Mouse (Mus musculus) monocyte, adult 2 months (primary cell): ENCODE measurements at regions not wholly inside any gene's neighbourhood (a gene's known extent, or its start where the extent isn't known, plus 50 kb on each side); places are given as distances from the start of the nearest gene placed in this dataset.
A peak's percentile ranks its signal among the peaks of the same experiment; 100 is the strongest.

ENCODE experiments used
- DNase-seq, 2 experiments: peaks; one replicate each; pipeline ENCODE4 v3.0.0; 2022; ENCODE audit warnings: low spot score in 2 of 2, low read depth in 1 of 2

- DNase-seq: no peak
These were observed 148.9 kb downstream of the Bcl11a start for GRCm38 (mm10) chr11:24226755-24227154.

- no peak for DNase-seq
These were observed 155.5 kb downstream of the Bcl11a start for GRCm38 (mm10) chr11:24233376-24233775.

DNA sequence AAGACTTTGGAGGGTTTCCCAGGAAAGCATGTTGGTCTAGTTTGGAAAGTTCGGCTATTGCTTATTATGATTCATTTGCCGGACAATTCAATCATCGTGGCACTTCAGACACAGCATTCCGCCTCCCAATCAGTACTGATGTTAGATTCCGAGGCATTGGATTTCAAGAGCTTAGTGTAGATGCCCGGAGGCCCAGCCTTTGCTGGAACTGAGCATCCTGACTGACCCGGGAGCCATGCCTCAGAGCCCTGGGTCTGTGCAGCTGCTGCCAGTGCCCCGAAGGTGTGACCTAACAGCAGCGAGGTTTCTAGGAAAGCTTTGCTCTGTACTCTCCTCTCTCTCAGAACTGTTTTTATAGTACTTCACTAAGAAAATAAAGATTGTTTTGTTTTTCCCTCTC, 156.0 kb downstream of the Bcl11a start:
- DNase-seq: no peak

DNA sequence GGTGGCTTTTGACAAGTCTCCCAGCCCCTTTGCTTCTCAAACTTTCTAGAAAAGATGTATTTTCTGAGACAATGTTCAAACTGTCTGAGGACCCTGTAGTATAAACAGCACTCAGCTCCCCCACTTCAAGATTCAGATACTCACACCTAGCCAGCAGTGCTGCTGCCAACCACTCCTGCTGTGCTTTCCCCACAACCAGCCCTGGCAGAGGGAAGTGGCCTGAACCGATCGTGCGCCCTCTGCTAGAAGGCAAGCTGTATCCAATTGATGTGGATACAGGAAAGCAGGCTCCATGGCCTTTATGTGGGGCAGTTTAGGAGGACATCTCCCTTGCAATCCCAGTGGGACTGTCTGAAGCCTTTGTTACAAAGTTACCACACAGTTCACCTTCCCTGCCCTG, 156.6 kb downstream of the Bcl11a start:
- no peak for DNase-seq

- no peak for DNase-seq
These were observed 157.5 kb downstream of the Bcl11a start for GRCm38 (mm10) chr11:24235326-24235725.

DNA sequence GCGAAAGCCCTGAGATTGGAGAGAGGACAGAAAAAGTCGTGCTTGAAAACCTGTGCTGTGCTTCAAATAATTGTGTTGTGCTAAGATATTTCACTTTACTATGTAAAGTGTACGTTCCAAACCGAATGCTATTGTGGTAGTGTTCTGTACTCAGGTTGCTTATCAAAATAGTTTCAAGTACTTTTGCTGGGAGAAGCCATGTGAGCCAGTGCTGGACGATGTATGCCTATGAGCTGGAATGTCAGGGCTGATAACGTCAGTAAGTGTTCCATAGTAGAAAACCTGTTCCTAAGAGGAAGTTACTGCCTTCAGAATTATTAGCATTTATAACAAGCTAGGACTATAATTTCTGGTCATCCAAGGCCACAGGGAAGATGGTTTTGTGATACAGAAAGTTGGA, 161.8 kb downstream of the Bcl11a start:
- DNase-seq: no peak

- DNase-seq: no peak
These were observed 164.2 kb downstream of the Bcl11a start for GRCm38 (mm10) chr11:24242096-24242495.

- peak in 1 of 2 experiments; percentile 6 for DNase-seq
These were observed 165.0 kb downstream of the Bcl11a start for GRCm38 (mm10) chr11:24242888-24243287.

DNA sequence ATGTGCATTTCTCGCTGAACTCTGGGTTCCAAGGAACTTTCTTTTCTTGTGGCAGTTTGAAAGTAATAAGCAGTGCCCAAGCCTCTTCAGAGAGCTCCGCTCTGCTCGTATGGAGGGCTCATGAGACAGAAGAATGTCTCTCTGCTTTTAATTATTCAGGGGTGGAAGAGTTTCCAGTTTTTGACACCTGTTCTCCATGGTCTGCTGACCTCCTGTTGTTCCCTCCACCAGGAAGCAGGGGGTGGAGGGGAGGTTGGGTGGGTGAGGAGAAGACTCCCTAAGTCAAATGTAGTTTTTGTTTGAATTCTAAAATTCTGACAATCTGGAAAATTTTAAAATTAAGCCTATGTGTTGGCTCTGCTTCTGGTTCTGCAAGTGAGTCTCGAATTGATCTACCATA, 167.5 kb downstream of the Bcl11a start:
- no peak for DNase-seq

- DNase-seq: no peak
These were observed 168.5 kb downstream of the Bcl11a start for GRCm38 (mm10) chr11:24246314-24246713.

DNA sequence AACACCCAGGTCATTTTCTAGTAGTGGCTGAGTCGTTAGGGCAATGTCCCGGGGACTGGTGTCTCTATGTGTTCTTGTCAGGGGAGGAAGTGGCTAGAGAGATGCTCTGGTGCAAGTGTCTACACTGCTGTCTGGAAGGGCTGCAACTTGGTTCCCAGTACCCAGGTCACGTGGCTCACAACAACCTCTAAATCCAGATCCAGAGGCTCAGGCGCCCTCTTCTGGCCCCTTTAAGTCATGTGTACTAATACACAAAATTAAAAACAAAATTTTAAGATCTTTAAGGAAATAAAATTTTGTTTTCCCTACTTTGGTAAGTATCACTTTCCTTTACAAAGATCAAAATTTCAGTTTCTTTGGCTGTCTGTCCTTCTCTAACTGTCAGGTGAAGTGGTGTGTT, 169.4 kb downstream of the Bcl11a start:
- no peak for DNase-seq

GRCm38 (mm10) chr11:24251516-24251915, 173.7 kb downstream of the Bcl11a start:
- no peak for DNase-seq

- no peak for DNase-seq
These were observed 177.6 kb downstream of the Bcl11a start for GRCm38 (mm10) chr11:24255201-24256060.

- no peak for DNase-seq
These were observed 179.9 kb downstream of the Bcl11a start for GRCm38 (mm10) chr11:24257741-24258140.

- no peak for DNase-seq
These were observed 180.5 kb downstream of the Bcl11a start for GRCm38 (mm10) chr11:24258340-24258739.

DNA sequence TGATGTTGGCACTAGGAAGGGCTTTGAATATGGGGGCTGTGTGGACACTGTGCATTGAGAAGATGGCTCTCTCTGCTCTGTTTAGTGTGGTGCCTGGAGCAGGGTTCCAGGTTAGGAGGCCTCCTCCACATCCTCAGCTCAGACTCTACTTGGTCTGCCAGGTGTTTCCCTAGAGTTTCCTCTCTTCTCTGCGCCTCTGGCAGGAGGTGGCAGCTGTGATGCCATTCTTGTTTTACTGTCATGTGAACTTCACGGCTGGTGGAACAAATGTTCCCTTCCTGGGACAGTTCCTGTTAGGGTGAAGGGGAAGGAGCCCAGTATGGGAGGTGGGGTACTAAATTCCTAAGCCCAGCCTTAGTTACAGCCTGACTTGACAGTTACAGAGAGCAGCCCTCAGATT, 181.8 kb downstream of the Bcl11a start:
- no peak for DNase-seq

- DNase-seq: no peak
These were observed 191.2 kb downstream of the Bcl11a start for GRCm38 (mm10) chr11:24269046-24269445.

DNA sequence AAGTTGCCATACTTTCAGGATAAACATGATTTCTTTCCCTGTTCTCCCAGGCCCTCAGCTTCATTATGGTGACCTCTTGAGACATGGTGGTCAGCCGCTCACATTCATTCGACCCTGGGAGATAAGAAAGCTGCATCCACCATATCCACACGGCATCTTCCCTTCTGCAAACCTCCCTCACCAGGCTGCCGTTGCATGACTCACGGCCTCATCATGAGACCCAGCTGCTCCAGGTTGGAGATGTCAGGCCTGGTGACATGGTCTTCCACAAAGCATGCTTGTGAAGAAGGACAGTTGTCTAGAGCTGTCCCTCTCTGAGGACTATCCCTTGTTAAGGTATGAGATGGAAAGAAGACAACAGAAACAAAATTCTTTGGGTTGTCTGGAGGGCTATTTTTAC, 203.8 kb downstream of the Bcl11a start:
- no peak for DNase-seq

DNA sequence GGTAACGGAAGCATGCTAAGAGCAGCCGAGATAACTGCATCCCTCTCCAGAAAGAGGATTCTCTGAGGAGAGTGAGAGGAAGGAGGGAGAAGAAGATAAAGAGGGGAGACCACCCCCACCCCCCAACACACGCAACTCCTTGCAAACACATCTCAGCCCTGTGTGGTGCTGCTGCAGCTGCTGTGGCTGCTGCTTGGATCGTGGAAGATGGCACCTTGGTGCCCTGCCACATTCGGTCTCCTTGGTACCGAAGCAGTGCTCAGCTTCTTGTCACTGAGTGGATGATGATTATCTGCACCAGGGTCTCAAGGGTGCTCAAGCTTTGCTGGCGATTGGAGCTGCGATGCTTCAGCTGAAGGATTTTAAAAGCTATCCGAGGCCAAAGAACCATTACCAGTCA, 204.7 kb downstream of the Bcl11a start:
- no peak for DNase-seq

DNA sequence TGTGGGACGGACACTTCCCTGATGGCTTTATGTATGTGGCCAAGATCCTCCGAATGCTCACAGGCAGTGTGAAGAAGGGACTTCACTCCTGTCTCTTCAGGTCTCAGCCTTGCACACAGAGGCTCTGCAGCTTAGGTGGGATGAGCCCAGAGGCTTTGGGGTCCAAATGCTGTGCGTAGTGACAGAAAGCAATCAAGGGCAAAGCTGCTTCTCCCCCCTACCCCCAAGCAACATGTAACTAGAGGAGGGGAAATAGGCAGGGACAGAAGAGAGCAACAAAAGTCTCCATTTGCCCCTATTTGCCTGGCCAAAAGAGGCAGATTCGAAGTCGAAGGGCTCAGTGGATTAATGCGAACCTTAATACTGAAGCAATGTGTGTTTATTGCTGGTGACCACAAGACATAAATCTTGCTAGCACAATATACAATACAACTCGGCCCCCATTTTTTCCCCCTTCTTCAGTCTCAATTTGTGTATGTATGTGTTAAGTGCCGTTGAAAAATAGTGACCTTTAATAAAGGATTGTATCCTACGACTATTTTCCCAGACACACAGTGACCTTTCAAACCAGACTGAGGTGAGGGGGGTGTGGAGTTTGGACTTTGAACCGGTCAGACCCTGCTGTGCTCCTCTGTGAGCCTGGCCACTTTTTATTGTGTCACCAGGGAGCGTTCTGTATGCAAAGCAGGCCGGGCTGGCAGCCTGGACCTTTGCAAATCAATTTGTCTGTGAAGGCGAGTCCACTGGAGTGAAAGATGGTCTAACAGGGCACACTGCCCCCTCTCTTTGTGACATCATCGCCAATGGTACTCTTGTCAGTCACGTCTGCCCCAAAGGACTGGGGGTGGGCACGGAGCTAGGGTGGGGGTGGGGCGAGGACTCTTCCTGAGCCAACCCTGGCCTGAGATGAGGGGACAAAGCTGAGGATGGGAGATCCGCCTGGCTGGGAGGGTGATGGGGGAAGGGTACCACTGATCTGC, 208.6 kb downstream of the Bcl11a start:
- DNase-seq: no peak

GRCm38 (mm10) chr11:24293209-24293608, 215.4 kb downstream of the Bcl11a start:
- no peak for DNase-seq
